Mouse (Mus musculus) embryonic facial prominence, embryonic 14.5 days (tissue): ENCODE data around the gene Parm1. TPM values are rescaled to one million over a fixed set of nuclear protein-coding genes. Genes with fewer than 3 reads are reported as not detected.

ENCODE experiments used
- polyA plus RNA-seq: library from polyadenylated mRNA; unstranded; fragments of >200 nt; fragmentation: Nextera tagmentation; extraction: Ambion mirVana; gene quantifications from 2 replicates; pipeline ENCODE4 v1.2.1, GENCODE M21; 2014

Parm1 gene
- polyA plus RNA-seq, 1 experiment from 2014 or later: 25.6 TPM

Other genes with a start within 250 kb of the Parm1 start
- gene Btc, start 114.6 kb upstream of the Parm1 start, polyA plus RNA-seq: 1.8 and 1.9 TPM in 2 replicates